ENCODE assay signal across 20 mouse cellular contexts in the genomic region with DNA sequence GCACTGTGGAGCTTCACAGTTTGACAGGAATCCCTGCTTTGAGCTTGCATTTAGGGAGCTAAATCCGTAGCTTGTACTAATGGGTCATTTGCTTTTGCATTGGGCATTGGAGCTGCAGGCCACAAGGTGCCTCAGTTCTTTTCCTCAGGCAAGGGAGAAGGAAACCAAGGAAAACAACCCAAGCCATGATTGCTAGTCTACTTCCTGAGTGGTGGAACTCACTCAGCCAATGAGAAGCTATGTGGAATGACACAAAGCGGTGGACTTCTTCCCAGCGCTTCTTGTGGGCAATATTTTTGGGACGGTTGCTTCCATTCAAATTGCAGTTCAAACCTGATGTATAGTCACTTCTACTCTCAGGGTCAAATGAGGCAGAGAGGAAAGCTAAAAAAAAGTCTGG. TPM values are rescaled to one million over a fixed set of nuclear protein-coding genes. Genes with fewer than 3 reads are reported as not detected.
"Had no signal": no experiment of that assay in that cellular context is flagged by ENCODE, and none has a peak within 500 bp of the region (broad histone marks: within the 10 kb centered on the region; RNA-seq: fewer than 3 reads in every experiment).

Gene Lipc (minus strand): TSS at position 101 of the 400 bp plus-strand sequence.

- H3K27ac ChIP-seq: kidney, postnatal 0 days; limb, embryonic 13.5 days; midbrain, embryonic 15.5 days; neural tube, embryonic 12.5 days had no signal

- H3K9me3 ChIP-seq: limb, embryonic 13.5 days; midbrain, embryonic 15.5 days; neural tube, embryonic 12.5 days had no signal

- H3K4me1 ChIP-seq: limb, embryonic 13.5 days; midbrain, embryonic 15.5 days; neural tube, embryonic 12.5 days had no signal

- H3K9ac ChIP-seq: limb, embryonic 13.5 days; midbrain, embryonic 15.5 days; neural tube, embryonic 12.5 days had no signal

- H3K27me3 ChIP-seq: limb, embryonic 13.5 days; midbrain, embryonic 15.5 days; neural tube, embryonic 12.5 days had no signal

- ATAC-seq: intestine, postnatal 0 days; lung, postnatal 0 days; midbrain, embryonic 15.5 days had no signal

- H3K36me3 ChIP-seq: limb, embryonic 13.5 days; midbrain, embryonic 15.5 days; neural tube, embryonic 12.5 days had no signal

- H3K4me3 ChIP-seq: limb, embryonic 13.5 days; midbrain, embryonic 15.5 days; neural tube, embryonic 12.5 days had no signal

- DNase-seq: kidney, adult 8-10 months; kidney, postnatal 36 days; layer of hippocampus, adult 9-11 months; left cerebral cortex, postnatal 4 days; lung, adult 2 months; lung, postnatal 36 days; spleen, adult 18-20 months; thymus, adult 18-20 months; thymus, postnatal 14 days had no signal

- H3K4me2 ChIP-seq: limb, embryonic 13.5 days; midbrain, embryonic 11.5 days; midbrain, embryonic 15.5 days; neural tube, embryonic 12.5 days had no signal

RNA-seq across cellular contexts. Expression of gene Lipc, which starts in this region (rescaled TPM):
- total RNA-seq: left cerebral cortex, adult 18-20 months; left cerebral cortex, postnatal 4 days; megakaryocyte progenitor cell, adult 5-6 weeks; monocyte, adult 5-6 weeks; neutrophil, adult 5-6 weeks had no signal
- polyA plus RNA-seq: intestine, postnatal 0 days; limb, embryonic 13.5 days; midbrain, embryonic 11.5 days; neural tube, embryonic 12.5 days had no signal
